In the genomic region with DNA sequence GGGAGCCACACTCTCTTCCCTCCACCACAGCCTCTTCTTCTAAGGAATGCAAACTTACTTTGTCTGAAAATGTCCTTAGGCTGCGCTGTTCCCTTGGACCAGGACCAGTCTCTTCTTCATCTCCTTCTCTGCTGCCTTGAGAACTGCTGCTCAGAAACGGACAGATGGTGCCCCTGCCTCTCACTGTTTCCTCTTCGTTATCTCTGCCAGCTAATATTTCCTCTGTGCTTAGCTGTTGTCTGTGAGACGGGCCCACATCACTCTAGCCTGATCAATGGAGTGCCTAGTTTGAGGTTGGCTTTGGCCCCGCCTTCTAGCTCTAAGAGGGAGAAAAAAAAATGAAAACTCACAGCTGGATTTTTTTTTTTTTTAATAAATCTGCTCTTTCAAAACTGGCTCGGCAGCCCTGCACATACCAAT, we compare ENCODE assay signal across 9 mouse cellular contexts.
DNase-seq lines count a peak whose midpoint lies in the region; ATAC-seq and TF ChIP-seq lines count a peak whose summit lies in the region.
"Had no signal": no experiment of that assay in that cellular context is flagged by ENCODE, and none has a peak within 500 bp of the region (broad histone marks: within the 10 kb centered on the region; RNA-seq: fewer than 3 reads in every experiment).

No protein-coding gene starts in this region.

- ATAC-seq in heart, embryonic 15.5 days (replicated peaks; ENCODE audit: insufficient number of reproducible peaks, insufficient read depth, low FRiP score, low read depth), result no peak
- peak; percentile 48 for ATAC-seq in lung, postnatal 0 days
- ATAC-seq: forebrain, embryonic 14.5 days had no signal

- no peaks in the 10 kb centered on the region for H3K9me3 ChIP-seq in heart, embryonic 15.5 days (replicated peaks)
- no peaks in the 10 kb centered on the region for H3K9me3 ChIP-seq in lung, postnatal 0 days (ENCODE audit: low read length)

- no peak for TF ChIP-seq EP300 in lung, postnatal 0 days (IDR thresholded peaks at IDR 0.05)

- TF ChIP-seq POLR2A in kidney, adult 2 months (IDR thresholded peaks at IDR 0.05; ENCODE audit: low read depth, low read length), result no peak
- no peak for TF ChIP-seq POLR2A in cortical plate, adult 2 months (IDR thresholded peaks at IDR 0.05; ENCODE audit: extremely low read depth, insufficient read depth, low read length)

- H3K4me2 ChIP-seq in heart, embryonic 15.5 days, result peak overlapping the region; percentile 11; the same call in 1 of the 2 replicates
- peak overlapping the region; percentile 38 for H3K4me2 ChIP-seq in lung, postnatal 0 days (replicated peaks; ENCODE audit: low read depth, low read length)
- H3K4me2 ChIP-seq: midbrain, embryonic 11.5 days had no signal

- H3K4me1 ChIP-seq in kidney, adult 2 months (ENCODE audit: control insufficient read depth, insufficient read depth, low read length), result no peaks in the 10 kb centered on the region
- peaks cover 2% of the 10 kb centered on the region; the same call in 1 of the 2 replicates for H3K4me1 ChIP-seq in cortical plate, adult 2 months (ENCODE audit: control insufficient read depth, insufficient read depth, low read length)
- H3K4me1 ChIP-seq in heart, embryonic 15.5 days (replicated peaks), result peaks cover 11% of the 10 kb centered on the region; the same call in 1 of the 2 replicates
- no peaks in the 10 kb centered on the region; the same call in 1 of the 2 replicates for H3K4me1 ChIP-seq in lung, postnatal 0 days (ENCODE audit: insufficient read depth, low read depth, low read length)

- H3K4me3 ChIP-seq in kidney, adult 2 months (ENCODE audit: insufficient read depth, low read depth, low read length), result peak overlapping the region; percentile 22; the same call in 1 of the 2 replicates
- H3K4me3 ChIP-seq in cortical plate, adult 2 months (ENCODE audit: insufficient read depth, low read length), result peak overlapping the region; percentile 14; the same call in 1 of the 2 replicates
- H3K4me3 ChIP-seq in heart, embryonic 15.5 days, result peak overlapping the region; percentile 16; the same call in 1 of the 2 replicates
- peak overlapping the region; percentile 39 for H3K4me3 ChIP-seq in lung, postnatal 0 days (ENCODE audit: low read depth, low read length)

- TF ChIP-seq CTCF in kidney, adult 2 months (conservative IDR thresholded peaks at IDR 0.05; ENCODE audit: insufficient read depth, insufficient read length, low read depth, low read length), result no peak
- TF ChIP-seq CTCF in cortical plate, adult 2 months (IDR thresholded peaks at IDR 0.05; ENCODE audit: extremely low read depth, insufficient read depth, low read length), result no peak
- peak; percentile 5; the same call in 1 of the 2 replicates for TF ChIP-seq CTCF in lung, postnatal 0 days (IDR thresholded peaks at IDR 0.05)

- 50% methylated on average over 6 of the region's 6 CpGs for WGBS in kidney, adult 2 months
- 37% methylated on average over 6 of the region's 6 CpGs for WGBS in heart, embryonic 15.5 days
- WGBS in lung, postnatal 0 days, result 20% methylated on average over 6 of the region's 6 CpGs

- no peaks in the 10 kb centered on the region for H3K36me3 ChIP-seq in kidney, adult 2 months (ENCODE audit: control insufficient read depth, insufficient read depth, low read length)
- H3K36me3 ChIP-seq in heart, embryonic 15.5 days, result no peaks in the 10 kb centered on the region
- no peaks in the 10 kb centered on the region for H3K36me3 ChIP-seq in lung, postnatal 0 days (ENCODE audit: insufficient read depth, low read length)

- DNase-seq in kidney, adult 2 months, result peak; percentile 19
- DNase-seq in kidney, postnatal 25 days, result no peak
- peak; percentile 76 for DNase-seq in lung, postnatal 0 days (ENCODE audit: low spot score)
- no peak for DNase-seq in urinary bladder, postnatal 4 days (ENCODE audit: low spot score in 2 of 2)
- DNase-seq in adrenal gland, postnatal 36 days, result no peak

- no peaks in the 10 kb centered on the region for H3K27me3 ChIP-seq in kidney, adult 2 months (replicated peaks; ENCODE audit: control insufficient read depth, insufficient read depth, low read length)
- no peaks in the 10 kb centered on the region for H3K27me3 ChIP-seq in heart, embryonic 15.5 days
- H3K27me3 ChIP-seq in lung, postnatal 0 days (replicated peaks; ENCODE audit: insufficient read depth, low read length), result no peaks in the 10 kb centered on the region

- H3K27ac ChIP-seq in kidney, adult 2 months (ENCODE audit: insufficient read depth, low read depth, low read length), result 0 out of 2 replicates have a peak overlapping the region, but pooled peaks have one; percentile 42
- no peak overlapping the region for H3K27ac ChIP-seq in cortical plate, adult 2 months (ENCODE audit: insufficient read depth, low read length)
- no peak overlapping the region; the same call in 1 of the 2 replicates for H3K27ac ChIP-seq in heart, embryonic 15.5 days
- peak overlapping the region; percentile 72 for H3K27ac ChIP-seq in lung, postnatal 0 days (ENCODE audit: low read length)

- no peak overlapping the region for H3K9ac ChIP-seq in heart, embryonic 15.5 days
- peak overlapping the region; percentile 20; the same call in 1 of the 2 replicates for H3K9ac ChIP-seq in lung, postnatal 0 days (replicated peaks; ENCODE audit: low read depth)

Comparison
In these comparisons a context has a peak if more than half of its experiments do, and no peak if none do; other contexts are left out.
1. DNase-seq: peak in kidney, adult 2 months (single experiment) and lung, postnatal 0 days (single experiment); none in kidney, postnatal 25 days (0 of 2), urinary bladder, postnatal 4 days (0 of 2) and adrenal gland, postnatal 36 days (0 of 2).
2. H3K27ac ChIP-seq: peak in kidney, adult 2 months (single experiment) and lung, postnatal 0 days (single experiment); none in cortical plate, adult 2 months (single experiment) and heart, embryonic 15.5 days (single experiment).
3. Peak in every context shown above with its lines, with median percentiles within 50 percentile points of each other: H3K4me3 ChIP-seq.